Mouse (Mus musculus) cerebellum, postnatal 25 days (tissue): ENCODE data around the gene Zfyve21.

Experiments used
- DNase-seq, 2 experiments: peaks; one replicate each; pipeline ENCODE4 v3.0.0; 2021; ENCODE audit warnings: mixed read lengths in 2 of 2

The Zfyve21 gene

DNA sequence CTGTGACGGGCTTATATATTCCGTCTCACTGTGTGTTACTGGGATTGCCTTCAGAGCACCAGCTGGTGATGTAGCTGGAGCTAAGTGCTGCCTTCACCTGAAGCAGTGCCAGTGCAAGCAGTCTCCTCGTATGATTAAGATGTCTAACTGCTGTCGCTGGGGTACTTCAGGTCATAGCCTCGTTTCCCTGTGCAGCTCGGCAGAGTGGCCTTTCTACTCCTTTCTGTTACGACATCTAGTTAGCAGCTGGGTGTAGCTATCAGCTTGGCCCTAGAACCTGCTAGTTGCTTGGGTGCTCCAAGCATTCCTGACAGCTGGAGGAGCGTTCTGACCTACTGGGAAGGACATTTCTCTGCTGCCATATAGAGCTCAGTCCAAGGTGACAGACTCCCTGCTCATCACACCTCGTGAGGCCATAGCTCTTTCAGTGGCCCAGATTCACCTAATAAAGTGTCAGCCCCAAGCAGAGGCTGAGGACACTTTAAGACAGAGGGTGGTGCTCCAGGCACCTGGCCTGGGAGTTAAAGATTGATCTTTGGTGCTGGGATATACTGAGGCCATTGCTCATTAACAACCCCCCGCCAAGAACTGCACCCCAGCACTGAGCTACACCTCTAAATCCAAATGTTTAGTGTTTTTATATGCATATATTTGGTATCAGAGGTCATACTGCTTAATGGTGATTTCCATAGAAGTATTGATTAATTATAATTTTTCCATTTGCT lies 13.3 kb upstream of the Zfyve21 start:
- no peak for DNase-seq

DNA sequence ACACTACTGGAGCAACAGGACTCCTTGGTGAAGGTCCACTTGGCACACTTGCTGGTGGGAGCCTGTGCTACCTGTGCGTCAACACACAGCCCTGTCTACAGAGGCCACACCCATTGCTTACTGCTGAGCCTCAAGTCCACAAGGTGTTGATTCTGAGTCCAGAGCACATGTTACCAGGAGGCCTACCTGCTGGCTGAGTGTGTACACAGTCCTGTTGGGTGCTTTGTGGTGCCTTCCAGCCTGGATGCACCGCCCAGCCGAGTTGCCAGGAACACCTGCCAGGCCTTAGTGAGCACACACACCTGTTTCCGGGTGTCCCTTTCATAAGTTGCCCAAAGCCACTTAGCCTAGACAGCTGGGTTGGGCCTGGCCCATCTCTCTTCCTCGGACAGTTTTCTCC lies 10.4 kb upstream of the Zfyve21 start:
- DNase-seq, result no peak

DNA sequence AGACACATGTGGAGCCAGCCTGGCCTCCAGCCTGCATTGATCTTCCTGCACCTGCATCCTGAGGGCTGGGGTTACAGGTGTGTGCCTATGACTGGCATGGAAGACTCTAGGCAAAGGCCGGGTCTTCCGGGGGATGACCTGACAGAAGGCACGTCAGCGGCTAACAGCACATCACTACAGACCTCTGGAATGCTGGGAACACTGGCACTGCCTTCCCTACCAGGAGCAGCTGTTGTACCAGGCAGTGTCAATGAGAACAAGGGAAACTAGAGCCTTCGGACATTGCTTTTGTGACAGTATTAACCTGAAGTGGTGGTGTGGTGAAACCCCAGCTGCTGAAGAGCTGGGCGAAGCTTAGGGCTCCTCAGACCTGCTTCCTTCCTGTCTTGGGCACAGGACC lies 5.2 kb upstream of the Zfyve21 start:
- DNase-seq, result no peak

DNA sequence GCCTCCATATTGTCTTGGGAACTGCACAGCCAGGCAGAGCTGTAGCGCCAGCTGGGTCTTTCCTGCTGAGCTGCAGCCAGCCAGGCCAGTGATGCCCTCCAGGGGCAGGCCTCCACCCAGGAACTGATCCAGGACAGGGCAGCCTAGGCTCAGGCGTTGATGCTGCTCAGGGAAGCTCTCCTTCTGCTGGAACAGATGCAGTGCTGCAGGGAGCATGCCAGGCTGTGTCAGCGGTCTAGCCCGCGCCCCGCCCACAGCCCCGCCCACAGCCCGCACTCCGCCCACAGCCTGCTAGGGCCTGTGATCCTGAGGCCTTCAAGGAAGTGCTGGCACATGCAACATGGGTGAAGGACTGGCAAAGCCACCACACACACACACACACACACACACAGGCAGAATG lies 4.2 kb upstream of the Zfyve21 start:
- DNase-seq, result peak; percentile 80 to 86

DNA sequence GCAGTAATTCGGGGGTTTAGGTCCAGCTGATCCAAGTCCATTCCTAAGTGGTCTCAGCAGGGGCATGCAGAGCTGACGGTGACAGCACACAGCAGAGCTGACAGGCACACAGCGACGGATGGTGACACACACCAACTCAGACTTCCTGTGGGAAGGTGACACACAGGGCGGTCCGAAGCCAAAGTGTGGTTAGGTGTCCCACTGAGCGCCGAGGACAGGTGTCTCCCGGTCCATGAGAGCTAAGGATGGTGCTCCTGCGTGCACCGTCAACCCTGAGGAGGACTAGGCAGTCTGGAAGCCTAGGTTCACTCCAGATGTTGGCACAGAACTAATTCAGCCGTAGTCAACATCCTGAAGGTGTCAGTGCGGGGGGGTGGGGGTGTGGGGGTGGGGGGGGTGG lies 1.9 kb upstream of the Zfyve21 start:
- no peak for DNase-seq

DNA sequence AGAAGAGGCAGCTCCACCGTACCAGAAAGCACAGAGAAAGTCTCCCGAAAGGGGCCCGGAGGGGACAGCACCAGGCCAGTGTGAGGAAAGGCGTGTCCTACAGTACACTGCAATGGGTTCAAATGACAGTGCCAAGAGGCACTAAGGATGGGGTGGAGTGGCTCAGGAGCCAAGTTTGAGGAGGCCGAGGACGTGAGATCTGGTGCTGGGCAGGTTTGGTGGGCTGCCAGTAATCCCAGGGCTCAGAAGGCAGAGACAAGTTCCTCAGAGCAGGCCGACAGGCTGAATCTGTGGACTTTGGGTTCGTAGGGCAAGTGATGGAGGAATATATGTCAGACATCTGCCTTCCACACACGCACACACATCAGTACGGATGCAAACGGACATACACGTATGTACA lies 1.4 kb upstream of the Zfyve21 start:
- no peak for DNase-seq

DNA sequence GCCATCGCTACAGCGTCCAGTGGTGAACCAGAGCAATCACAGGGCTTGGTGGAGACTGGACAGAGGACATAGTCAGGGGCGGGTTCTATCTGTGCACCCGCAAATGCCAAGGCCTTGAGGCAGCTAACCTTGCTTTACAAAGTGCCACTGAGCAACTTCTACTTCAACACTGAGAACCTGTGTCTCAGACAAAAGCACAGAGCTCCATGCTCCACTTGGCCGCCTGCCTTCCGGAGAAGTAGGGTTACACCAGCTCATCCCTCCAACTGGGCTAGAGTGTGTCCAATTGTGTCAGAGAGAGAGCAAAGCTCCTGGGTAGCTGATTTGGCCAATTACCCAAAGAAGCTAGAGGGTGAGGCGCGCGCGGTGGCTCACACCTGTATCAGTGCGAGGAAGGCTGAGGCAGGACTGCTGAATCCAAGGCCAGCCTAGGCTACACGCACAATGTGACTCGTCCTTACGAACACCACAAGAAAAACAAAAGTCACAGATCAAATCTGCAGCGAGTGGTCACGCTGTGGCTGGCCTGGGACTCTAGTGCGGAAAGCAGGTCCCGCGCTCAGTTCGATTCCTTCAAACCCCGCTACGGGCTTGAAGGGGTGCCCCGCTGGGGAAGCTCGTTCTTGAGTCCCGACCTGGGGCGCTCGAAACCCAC lies 732 bp upstream of the Zfyve21 start:
- DNase-seq, result no peak

DNA sequence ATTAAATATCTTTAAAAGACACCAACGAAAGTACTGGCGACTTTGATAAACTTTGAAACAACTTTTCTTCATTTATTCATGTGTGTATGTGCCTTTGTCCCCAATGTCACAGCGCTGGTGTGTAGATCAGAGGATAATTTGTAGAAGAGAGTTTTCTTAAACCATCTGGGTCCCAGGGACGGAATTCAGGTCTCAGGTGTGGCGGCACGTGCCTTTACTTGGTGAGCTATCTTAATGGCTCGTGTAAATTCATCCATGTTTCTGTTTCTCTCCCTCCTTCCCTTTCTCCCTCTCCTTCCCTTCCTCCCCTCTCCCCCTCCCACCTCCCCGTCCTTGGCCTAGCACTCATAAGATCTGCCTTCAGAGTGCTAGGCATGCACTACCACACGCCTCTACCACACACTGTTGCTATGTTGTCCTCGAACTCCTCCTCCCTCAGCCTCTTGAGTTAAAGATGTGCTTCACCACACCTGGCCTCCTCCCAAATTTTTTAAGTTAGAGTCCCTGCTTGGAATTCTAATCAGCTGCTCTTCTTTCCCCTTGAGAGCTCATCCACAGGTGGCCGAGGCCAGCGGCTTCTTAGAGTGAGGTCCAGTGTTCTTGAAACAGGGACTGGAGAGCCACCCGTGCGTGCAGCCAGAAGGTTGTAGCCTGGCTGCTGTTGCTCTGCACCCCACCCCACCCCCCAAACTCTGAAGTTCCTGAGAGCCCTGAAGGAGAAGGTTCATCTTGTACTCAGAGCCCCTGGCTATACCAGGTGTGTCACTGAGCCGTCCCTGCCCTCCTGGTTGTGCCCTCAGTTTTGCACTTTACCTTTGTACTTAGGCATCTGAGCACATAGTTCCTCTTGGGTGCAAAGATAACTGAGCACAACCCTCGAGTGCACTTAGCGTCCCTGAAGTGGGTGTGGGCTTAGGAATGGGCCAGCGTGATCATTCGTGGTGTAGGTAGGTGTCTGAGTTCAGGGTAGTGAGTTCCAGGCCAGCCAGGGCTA lies 1.1 kb downstream of the Zfyve21 start:
- no peak for DNase-seq

DNA sequence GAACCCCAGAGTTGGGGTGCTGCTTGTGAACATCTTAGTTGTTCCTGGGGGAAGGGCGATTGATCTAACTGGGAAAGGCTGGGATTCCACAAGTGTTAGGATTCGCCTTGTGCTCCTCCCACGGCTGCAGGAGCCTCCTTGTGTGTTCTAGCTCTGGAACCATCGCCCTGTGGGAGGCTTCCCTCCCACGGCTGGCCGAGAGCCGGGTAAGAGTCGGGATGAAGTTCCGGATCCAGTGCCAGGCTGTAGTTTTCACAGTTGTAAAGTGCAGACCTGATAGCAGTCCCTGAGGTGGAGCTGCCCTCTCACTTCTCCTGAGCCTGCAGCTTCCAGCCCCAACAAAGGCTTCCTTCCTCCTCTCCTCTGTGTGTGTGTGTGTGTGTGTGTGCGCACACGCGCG lies 2.6 kb downstream of the Zfyve21 start:
- DNase-seq, result no peak

DNA sequence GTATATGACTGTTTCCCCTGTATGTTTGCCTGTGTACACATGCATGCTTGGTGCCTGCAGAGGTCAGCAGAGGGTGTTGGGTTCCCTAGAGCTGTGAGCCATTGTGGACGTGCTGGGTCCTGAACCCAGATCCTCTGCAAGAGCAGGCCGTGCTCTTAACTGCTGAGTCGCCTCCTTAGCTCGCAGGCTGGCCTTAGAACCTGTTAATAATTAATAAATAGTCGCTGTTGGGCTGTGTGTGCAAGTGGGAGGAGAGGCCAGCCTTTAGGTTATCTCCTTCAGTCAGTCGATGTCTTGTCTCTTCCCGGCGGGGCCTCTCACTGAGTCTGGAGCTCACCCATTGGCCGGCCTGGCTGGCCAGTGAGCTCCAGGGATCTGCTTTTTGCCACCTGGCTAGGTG lies 3.0 kb downstream of the Zfyve21 start:
- no peak for DNase-seq

DNA sequence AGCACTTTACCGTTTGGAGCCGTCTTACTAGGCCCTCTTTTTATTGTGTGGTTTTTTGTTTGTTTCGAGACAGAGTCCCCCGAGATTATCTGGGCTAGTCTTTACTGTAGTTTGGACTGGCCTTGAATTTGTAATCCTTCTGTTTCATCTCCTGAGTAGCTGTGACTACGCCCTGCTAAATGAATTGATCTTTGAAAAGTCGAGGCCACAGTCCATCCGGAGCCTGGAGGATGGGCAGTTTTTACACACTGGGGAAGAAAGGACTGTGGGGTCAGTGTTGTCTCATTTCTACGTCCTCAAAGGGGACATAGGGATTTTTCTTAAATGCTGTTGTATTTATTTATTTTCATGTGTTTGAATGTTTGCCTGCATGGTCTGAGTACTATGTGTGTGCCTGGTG lies 4.0 kb downstream of the Zfyve21 start:
- DNase-seq, result no peak

DNA sequence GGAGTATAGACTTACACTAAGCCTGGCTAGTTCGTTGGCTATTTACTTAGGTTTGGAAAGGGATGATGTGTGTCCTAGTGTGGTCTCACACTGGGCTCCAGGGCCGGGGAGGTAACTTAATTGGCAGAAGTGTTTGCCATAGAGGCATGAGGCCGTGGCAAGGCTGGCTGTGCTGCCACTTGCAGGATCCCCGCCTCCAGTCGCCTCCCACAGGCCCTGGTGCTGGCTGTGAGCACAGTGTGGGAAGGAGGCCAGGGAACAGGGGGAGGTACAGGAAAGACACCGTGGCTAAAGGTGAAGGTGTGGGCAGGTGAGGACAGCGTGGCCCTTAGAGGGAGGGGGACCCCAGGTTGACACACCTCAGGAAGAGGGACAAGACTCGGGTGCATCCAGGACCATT lies 6.0 kb downstream of the Zfyve21 start:
- DNase-seq, result peak; percentile 60 to 70

DNA sequence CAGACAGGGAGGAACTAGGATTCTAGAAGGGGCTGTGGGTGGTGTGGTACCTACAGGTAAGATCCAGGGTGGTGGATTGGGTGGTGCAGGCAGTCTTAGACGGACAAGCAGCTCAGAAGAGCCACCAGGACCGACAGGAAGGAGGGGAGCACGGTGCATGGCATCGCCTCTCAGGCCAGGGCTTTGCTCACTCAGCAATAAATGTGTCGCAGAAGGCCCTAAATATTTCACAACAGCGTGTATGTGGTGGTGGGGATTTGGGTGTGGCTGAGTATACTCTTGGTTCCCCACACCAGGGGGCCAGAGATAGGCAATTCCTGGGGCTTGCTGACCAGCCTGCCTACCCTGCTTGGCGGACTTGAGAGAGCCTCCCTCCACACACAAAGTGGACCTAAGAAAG lies 6.7 kb downstream of the Zfyve21 start:
- DNase-seq, result no peak

DNA sequence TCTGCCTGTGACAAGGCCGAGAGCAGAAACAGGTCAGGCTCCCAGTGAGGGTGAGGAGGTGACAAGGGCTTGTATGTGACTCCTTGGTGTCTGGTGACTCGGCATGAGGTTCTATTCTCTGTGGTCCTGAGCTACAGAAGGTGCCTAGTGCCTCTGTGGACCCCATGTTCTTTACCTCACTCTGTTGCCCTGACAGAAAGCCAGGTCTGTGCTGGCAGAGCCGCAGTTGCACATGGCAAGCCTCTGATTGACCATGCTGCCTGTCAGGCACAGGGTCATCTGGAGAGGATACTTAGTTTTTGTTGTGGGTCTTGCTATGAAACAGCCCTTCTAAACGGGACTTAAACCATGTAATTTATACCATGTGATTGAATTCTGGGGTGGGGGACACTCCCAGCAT lies 8.0 kb downstream of the Zfyve21 start:
- DNase-seq, result peak in 1 of 2 experiments; percentile 60

DNA sequence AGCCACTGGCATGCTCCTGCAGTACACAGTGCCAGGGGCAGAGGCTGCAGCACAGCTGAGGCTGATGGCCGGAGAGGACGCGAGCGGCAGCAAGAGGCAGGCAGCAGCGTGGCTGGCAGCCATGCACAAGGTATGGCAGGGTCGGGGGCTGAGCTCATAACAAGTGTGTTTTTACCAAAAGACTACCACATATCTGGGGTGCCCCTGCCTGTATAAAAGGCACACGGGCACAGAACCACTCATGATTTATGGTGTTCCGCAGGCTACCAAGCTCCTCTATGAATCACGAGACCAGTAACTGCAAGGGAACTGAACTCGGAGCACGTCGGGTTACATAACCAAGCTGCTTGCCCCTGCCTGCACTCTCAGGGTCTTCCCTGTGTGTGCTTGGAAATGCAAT lies 13.6 kb downstream of the Zfyve21 start:
- no peak for DNase-seq

DNA sequence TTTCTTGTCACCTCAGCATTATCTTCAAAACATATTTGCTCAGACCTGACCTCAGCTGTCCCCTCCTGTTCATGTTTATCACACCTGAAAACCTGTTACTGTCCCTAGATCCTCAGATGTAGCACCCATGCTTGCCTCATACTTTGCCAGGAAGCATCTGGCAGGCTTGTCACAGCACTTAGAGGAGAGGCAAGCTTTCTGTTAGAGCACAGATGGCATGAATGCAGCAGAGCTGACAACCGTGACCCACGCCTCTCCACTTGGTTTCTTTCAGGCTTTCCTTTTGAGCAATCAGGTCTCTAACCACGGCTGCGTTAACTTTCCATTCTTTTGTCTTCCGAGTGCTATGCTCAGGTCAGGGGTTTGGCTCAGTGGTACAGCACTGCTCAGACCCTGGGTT lies 15.5 kb downstream of the Zfyve21 start:
- DNase-seq, result no peak

DNA sequence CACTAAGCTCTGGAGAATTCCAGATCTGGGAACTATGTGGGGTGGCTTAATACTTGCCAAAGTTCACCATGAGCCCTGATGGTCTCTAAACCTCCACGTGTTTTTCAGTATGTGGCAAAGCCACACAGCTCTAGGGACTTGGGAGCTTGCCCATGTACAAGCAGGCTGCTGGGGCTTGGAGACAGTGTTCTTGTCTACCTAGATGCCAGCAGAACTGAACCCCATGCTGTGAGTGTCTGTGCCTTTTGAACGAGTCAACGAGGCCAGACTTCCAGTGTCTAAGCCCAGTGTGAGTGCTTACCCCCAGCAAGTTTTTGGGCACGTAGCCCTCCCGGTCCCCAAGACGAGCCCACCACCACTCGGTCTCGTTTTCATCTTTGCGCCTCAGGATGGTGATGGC lies 16.0 kb downstream of the Zfyve21 start:
- peak; percentile 60 to 76 for DNase-seq

DNA sequence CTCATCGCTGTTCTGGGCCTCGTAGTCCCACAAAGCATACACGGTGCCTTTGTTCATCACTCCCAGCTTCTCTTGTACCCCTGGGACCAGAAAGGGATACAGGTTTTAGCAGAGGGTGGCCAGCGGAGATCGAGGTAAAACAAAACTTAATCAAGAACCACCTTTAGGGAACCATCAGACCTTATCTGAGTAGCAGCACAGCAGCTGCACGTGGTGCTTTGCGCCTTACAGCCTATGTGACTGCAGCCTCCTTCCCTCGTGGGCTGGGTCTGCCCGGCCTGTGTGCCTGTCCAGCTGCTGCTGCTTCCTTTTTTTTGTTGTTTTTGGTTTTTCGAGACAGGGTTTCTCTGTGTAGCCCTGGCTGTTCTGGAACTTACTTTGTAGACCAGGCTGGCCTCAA lies 16.4 kb downstream of the Zfyve21 start:
- no peak for DNase-seq

DNA sequence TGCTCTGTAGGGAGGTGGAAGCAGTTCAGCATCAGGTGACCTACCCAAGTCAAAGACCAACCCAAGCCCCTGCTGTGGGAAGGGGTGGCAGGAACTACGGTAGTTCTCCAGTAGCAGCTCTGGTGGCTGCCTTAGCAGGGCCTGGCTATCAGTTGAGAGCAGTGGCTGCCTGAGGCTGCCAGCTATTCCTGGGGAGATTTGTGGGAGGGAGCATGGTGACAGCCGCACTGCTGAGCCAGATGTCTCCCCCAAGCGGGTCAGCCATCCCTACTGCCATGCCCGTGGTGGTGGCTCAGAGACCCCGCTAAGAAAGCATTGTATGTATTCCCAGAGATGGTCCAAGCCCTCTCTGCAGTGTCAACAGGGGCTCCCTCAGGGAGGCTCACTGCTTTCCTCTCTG lies 18.7 kb downstream of the Zfyve21 start:
- DNase-seq, result no peak

DNA sequence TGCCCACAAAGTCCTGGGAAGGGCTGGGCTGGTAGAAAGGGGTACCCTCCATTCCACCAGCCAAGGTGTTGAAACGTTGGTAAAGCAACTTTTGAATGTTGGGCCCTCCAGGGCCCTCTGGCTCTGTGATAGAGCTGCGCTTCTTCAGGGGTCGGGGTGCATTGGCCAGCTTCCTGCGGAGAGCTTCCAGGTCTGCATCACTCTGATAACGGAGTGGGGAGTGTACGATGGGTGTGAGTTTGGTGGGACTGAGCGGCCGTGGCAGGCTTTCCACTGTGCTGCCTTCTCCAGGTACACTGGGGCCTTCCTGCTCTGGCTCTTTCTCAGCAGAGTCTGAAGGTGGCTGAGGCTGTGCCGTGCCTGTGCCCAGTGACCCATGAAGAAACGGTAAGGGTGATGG lies 19.5 kb downstream of the Zfyve21 start:
- DNase-seq, result no peak

DNA sequence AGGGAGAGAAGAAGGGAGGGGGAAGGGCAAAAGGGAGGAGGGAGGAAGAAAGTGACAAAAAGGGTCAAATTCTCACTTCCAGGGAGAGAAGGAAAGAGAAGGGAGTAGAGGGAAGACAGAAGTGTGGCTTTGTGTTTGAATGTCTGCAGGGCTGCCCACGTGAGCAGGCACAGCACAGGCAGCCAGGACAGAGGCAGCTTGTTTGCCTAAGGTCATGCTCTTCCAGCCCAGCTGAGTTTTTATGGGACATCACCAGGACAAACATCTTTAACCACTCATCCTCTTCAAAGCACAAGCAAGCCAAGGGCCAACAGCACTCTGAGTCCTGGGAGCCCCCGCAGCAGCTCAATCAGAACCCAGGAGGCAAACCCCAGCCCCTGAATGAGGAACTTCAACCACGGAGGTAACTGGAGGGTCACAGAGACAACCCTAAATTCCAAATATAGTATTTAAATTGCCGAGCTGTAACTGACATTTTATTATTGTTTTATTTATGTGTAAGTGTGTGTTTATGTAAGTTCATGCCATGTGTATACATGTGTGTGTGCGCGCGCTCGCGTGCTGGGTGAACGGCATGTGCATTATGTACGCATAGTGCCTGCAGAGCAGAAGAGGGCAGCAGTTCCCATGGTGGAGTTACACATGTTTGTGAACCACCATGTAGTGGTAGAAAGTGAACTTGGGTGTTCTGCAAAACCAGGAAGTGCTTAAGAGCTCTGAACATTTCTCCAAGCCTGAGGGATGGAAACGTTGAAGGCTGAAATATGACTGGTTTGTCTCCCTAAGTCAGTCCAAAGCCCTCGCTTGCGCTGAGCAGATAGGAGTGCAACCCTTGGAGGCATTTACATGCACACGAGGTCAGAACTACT lies 28.8 kb downstream of the Zfyve21 start:
- no peak for DNase-seq

DNA sequence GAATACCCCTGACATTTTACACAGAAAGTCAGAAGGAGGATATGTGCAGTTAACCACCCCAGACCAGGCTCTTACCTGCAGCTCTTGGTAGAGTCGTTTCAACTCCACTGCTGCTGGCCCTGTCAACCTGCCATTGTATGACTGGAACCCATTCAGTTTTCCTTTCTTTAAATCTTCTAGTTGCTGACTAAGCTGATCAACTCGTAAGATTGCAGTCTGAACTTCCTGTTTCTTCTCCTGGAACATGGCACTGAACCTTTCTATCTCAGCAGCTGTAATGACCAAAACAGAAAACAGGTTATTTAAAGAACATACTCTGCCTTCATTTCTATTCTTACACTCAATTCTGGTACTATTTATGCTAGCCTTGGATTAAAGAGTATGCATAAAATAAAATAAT lies 29.5 kb downstream of the Zfyve21 start:
- DNase-seq, result no peak

DNA sequence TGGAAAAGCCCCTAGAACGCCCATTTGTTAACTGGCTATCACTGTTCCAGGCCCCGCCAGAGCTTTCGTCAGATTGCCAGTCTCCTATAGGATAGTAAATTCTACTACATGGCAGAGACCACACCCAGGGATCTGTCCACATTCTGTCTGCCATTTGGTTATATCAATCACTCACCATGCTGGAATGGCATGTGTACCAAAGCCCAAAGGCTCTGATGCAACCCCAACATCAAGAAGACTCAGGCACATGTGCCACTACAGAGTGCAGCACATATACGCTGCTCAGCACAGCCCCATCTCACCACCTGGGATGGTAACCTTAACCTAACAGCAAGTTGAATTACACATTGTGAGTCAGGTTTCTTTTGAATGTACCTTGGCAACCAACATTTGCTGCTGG lies 32.0 kb downstream of the Zfyve21 start:
- DNase-seq, result no peak
